Mouse (Mus musculus): ENCODE results near the gene Gas7. TPM values are rescaled to one million over a fixed set of nuclear protein-coding genes. Genes with fewer than 3 reads are reported as not detected.

The Gas7 gene
- polyA plus RNA-seq, 1 experiment: 2.1 TPM

- Histone ChIP-seq H3K4me1 (ENCODE audit: control insufficient read depth, insufficient read depth, insufficient read length, low read length) (peaks cover 2% of the 10 kb centered on the region; the same call in 1 of the 2 replicates), H3K27me3 (ENCODE audit: control insufficient read depth, insufficient read depth, low read length) (no peaks in the 10 kb centered on the region)
Observed at GRCm38 (mm10) chr11:67582570-67582969, 127.3 kb downstream of the Gas7 start.

GRCm38 (mm10) chr11:67585016-67585415 is 129.8 kb downstream of the Gas7 start:
- H3K4me3 ChIP-seq (ENCODE audit: low read depth, low read length): no peak overlapping the region
- 45% methylated on average over 6 of the region's 6 CpGs for WGBS
- H3K27me3 ChIP-seq (ENCODE audit: control insufficient read depth, insufficient read depth, low read length): no peaks in the 10 kb centered on the region
- peaks cover 4% of the 10 kb centered on the region; the same call in 1 of the 2 replicates for H3K4me1 ChIP-seq (ENCODE audit: control insufficient read depth, insufficient read depth, insufficient read length, low read length)
- no peak overlapping the region for H3K27ac ChIP-seq (ENCODE audit: insufficient read depth, low read depth, low read length)
- TF ChIP-seq POLR2A (IDR thresholded peaks at IDR 0.05; ENCODE audit: low read depth, low read length) (no peak), CTCF (IDR thresholded peaks at IDR 0.05; ENCODE audit: extremely low read depth, insufficient read length, insufficient replicate concordance, low read depth, low read length) (no peak)
- no peaks in the 10 kb centered on the region for H3K36me3 ChIP-seq (ENCODE audit: control insufficient read depth, insufficient read depth, low read length)

More at GRCm38 (mm10) chr11:67582570-67582969, 127.3 kb downstream of the Gas7 start:
- WGBS: 34% methylated on average over 4 of the region's 4 CpGs
- TF ChIP-seq CTCF (IDR thresholded peaks at IDR 0.05; ENCODE audit: extremely low read depth, insufficient read length, insufficient replicate concordance, low read depth, low read length): no peak
- no peak for TF ChIP-seq POLR2A (IDR thresholded peaks at IDR 0.05; ENCODE audit: low read depth, low read length)
- Histone ChIP-seq H3K27ac (ENCODE audit: insufficient read depth, low read depth, low read length) (no peak overlapping the region), H3K4me3 (ENCODE audit: low read depth, low read length) (no peak overlapping the region), H3K36me3 (ENCODE audit: control insufficient read depth, insufficient read depth, low read length) (no peaks in the 10 kb centered on the region)

GRCm38 (mm10) chr11:67585629-67586028 is 130.4 kb downstream of the Gas7 start:
- Histone ChIP-seq H3K27ac (ENCODE audit: insufficient read depth, low read depth, low read length) (no peak overlapping the region), H3K27me3 (ENCODE audit: control insufficient read depth, insufficient read depth, low read length) (no peaks in the 10 kb centered on the region), H3K4me3 (ENCODE audit: low read depth, low read length) (no peak overlapping the region), H3K4me1 (ENCODE audit: control insufficient read depth, insufficient read depth, insufficient read length, low read length) (peaks cover 4% of the 10 kb centered on the region; the same call in 1 of the 2 replicates), H3K36me3 (ENCODE audit: control insufficient read depth, insufficient read depth, low read length) (no peaks in the 10 kb centered on the region)
- TF ChIP-seq POLR2A (IDR thresholded peaks at IDR 0.05; ENCODE audit: low read depth, low read length) (no peak), CTCF (IDR thresholded peaks at IDR 0.05; ENCODE audit: extremely low read depth, insufficient read length, insufficient replicate concordance, low read depth, low read length) (no peak)
- 61% methylated on average over 2 of the region's 2 CpGs for WGBS

GRCm38 (mm10) chr11:67586231-67586994 is 131.2 kb downstream of the Gas7 start:
- H3K27ac ChIP-seq (ENCODE audit: insufficient read depth, low read depth, low read length): no peak overlapping the region
- peaks cover 4% of the 10 kb centered on the region; the same call in 1 of the 2 replicates for H3K4me1 ChIP-seq (ENCODE audit: control insufficient read depth, insufficient read depth, insufficient read length, low read length)
- H3K36me3 ChIP-seq (ENCODE audit: control insufficient read depth, insufficient read depth, low read length): no peaks in the 10 kb centered on the region
- TF ChIP-seq CTCF (IDR thresholded peaks at IDR 0.05; ENCODE audit: extremely low read depth, insufficient read length, insufficient replicate concordance, low read depth, low read length) (no peak), POLR2A (IDR thresholded peaks at IDR 0.05; ENCODE audit: low read depth, low read length) (no peak)
- H3K27me3 ChIP-seq (ENCODE audit: control insufficient read depth, insufficient read depth, low read length): no peaks in the 10 kb centered on the region
- H3K4me3 ChIP-seq (ENCODE audit: low read depth, low read length): peak overlapping the region; percentile 16; the same call in 1 of the 2 replicates
- WGBS: 63% methylated on average over 3 of the region's 3 CpGs

- Histone ChIP-seq H3K27me3 (ENCODE audit: control insufficient read depth, insufficient read depth, low read length) (no peaks in the 10 kb centered on the region), H3K36me3 (ENCODE audit: control insufficient read depth, insufficient read depth, low read length) (no peaks in the 10 kb centered on the region), H3K27ac (ENCODE audit: insufficient read depth, low read depth, low read length) (peak overlapping the region; percentile 43; the same call in 1 of the 2 replicates), H3K4me3 (ENCODE audit: low read depth, low read length) (no peak overlapping the region), H3K4me1 (ENCODE audit: control insufficient read depth, insufficient read depth, insufficient read length, low read length) (peaks cover 2% of the 10 kb centered on the region; the same call in 1 of the 2 replicates)
- no peak for TF ChIP-seq POLR2A (IDR thresholded peaks at IDR 0.05; ENCODE audit: low read depth, low read length)
- TF ChIP-seq CTCF (IDR thresholded peaks at IDR 0.05; ENCODE audit: extremely low read depth, insufficient read length, insufficient replicate concordance, low read depth, low read length): no peak
- 68% methylated on average over 8 of the region's 8 CpGs for WGBS
Observed at GRCm38 (mm10) chr11:67588196-67588827, 133.1 kb downstream of the Gas7 start.

GRCm38 (mm10) chr11:67588828-67589314 is 133.6 kb downstream of the Gas7 start:
- Histone ChIP-seq H3K27ac (ENCODE audit: insufficient read depth, low read depth, low read length) (peak overlapping the region; percentile 43; the same call in 1 of the 2 replicates), H3K4me3 (ENCODE audit: low read depth, low read length) (peak overlapping the region; percentile 27), H3K27me3 (ENCODE audit: control insufficient read depth, insufficient read depth, low read length) (no peaks in the 10 kb centered on the region), H3K36me3 (ENCODE audit: control insufficient read depth, insufficient read depth, low read length) (no peaks in the 10 kb centered on the region), H3K4me1 (ENCODE audit: control insufficient read depth, insufficient read depth, insufficient read length, low read length) (peaks cover 2% of the 10 kb centered on the region; the same call in 1 of the 2 replicates)
- TF ChIP-seq CTCF (IDR thresholded peaks at IDR 0.05; ENCODE audit: extremely low read depth, insufficient read length, insufficient replicate concordance, low read depth, low read length) (no peak), POLR2A (IDR thresholded peaks at IDR 0.05; ENCODE audit: low read depth, low read length) (no peak)
- WGBS: 62% methylated on average over 9 of the region's 9 CpGs

- Histone ChIP-seq H3K27ac (ENCODE audit: insufficient read depth, low read depth, low read length) (no peak overlapping the region), H3K36me3 (ENCODE audit: control insufficient read depth, insufficient read depth, low read length) (no peaks in the 10 kb centered on the region), H3K4me1 (ENCODE audit: control insufficient read depth, insufficient read depth, insufficient read length, low read length) (no peaks in the 10 kb centered on the region), H3K27me3 (ENCODE audit: control insufficient read depth, insufficient read depth, low read length) (no peaks in the 10 kb centered on the region), H3K4me3 (ENCODE audit: low read depth, low read length) (no peak overlapping the region)
- TF ChIP-seq CTCF (IDR thresholded peaks at IDR 0.05; ENCODE audit: extremely low read depth, insufficient read length, insufficient replicate concordance, low read depth, low read length): no peak
- no peak for TF ChIP-seq POLR2A (IDR thresholded peaks at IDR 0.05; ENCODE audit: low read depth, low read length)
- WGBS: 60% methylated on average over 6 of the region's 6 CpGs
Observed at GRCm38 (mm10) chr11:67596233-67596632, 141.0 kb downstream of the Gas7 start.
